Mouse (Mus musculus) embryo, embryonic 10 days (tissue): ENCODE data around the gene Fbxo2.

Experiments used
- DNase-seq: peaks from one replicate; pipeline ENCODE4 v3.0.0-alpha.2; 2015; ENCODE audit warnings: low spot score

Gene Fbxo2

DNA sequence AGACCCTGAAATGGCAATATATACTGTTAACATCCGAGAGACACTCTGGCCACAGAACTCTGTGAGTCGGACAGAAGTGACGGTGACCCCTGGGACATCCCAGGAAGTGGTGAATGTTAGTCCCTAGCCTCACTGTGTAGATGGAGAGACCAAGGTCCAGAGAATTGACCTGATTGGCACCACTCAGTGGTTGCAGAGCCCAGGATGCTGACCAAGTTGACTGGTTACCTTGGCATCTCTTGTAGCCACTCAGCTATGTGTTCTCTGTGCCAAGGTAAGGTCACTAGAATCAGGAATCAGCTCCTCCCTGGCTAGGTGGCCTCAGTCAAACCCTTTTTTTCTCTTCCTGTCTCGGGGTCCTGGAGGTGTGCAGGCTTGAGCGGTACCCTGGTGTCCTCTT is 16.7 kb upstream of the Fbxo2 start:
- no peak for DNase-seq

DNA sequence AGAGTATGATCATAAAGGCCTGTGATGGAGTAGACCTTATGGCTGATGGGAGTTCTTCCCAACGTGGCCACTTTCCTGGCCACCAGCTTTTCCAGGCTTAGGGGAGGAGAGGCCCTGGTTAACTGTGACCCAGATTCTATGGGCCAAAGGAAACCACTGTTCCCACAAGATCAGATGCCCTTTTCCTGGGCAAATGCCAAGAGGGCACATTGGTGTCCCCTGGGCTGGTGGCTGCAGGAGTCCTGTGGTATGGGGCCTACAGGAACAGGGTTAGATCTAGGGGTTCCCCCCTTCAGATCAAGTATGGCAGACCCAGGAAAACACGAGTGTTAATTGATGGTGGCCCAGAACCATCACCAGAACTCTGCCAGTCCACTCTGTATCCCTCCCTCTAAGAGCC is 12.7 kb upstream of the Fbxo2 start:
- no peak for DNase-seq

DNA sequence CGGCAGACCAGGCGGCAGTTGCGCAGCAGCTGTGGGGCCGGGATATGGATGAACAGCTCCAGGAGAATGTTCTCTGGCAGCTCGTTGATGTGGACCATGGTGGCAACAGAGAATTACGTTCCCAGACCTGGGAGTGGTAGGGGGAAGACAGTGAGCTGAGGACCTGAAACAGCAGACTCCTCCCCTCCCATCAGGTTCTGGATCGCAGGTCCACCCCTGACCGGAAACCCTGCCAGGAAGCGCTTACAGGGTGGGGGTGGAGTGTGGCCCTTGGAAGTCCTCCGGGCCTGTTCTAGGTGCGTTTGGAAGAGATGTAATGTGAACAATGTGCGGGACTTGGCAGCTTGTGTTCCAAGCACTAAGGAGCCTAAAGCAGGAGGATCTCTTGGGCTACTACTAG is 10.9 kb upstream of the Fbxo2 start:
- DNase-seq = no peak

DNA sequence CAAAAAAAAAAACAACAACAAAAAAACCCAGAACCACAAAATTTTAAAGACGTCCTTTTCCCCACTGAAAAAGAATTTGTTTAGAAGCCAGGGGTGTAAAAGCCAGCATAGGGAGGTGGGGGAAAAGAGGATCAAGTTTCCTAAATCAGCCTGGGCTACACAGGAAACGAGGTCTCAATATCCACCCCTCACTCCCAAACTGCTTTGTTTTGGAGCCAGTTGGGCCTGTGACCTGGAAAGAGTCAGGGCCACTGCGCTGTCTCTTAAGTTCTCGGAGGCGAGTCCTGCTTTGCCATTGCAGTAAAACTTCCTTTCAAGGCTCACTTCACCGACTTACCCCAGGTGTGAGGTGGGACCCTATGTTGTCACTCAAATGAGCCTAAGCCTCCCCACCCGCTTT is 10.2 kb upstream of the Fbxo2 start:
- DNase-seq = peak; percentile 38

DNA sequence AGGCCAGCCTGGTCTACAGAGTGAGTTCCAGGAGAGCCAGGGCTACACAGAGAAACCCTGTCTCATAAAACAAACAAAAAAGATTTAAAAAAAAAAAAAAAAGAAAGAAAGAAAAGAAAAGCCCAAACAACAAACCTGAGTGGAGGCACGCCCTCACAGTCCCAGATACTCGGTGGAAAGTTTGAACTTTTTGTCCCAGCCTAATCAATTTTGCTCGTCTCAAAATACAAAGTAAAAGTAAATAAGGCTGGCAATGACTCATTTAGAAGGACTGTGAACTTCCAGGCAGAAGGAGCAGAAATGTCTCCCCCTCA is 9.5 kb upstream of the Fbxo2 start:
- DNase-seq = no peak

DNA sequence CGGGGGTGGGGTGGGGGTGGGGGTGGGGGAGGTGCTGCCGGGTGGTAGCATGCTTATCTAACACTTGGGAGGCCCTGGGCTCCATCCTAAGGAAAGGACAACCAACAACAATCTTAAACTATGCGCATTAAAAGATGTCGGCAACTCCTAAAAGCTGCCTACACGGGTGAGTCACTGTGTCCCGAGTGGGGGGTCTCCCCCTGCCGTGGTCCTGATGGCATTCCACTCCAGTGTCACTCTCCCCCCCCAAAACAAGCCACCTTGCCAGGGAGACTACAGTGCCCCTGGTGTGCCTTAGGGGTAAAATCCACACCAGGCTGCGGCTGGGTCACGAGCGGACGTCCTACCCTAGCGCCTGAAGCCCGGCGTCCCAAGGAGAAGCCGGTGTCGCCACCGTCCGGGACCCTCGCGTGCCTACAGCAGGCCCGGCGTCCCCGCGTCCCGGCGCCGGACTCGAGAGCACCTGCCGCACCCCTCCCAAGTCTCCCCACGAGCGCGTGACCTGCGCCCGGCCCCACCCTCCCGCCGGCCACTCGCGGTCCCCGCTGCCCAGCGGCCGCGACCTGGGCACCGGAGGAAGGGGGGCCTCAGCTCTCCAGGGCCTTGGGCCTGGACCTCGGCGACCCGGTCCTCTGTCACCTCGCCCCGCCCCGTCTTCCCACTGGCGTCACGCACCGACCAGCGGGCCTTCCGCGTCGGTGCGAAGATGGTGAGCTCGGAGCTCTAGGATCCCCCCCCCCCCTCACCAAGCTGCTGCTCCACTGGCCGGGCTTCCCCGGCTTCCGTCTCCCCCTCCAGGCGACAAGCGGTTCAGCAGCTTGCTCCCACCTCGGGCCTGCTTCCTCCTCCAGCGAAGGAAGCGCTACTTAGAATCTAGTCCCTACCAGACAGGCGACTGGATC is 8.9 kb upstream of the Fbxo2 start, which contains the start of gene Fbxo6:
Gene Fbxo6 (minus strand): TSS at position 874 of the 902 bp plus-strand sequence.
- peak; percentile 89 for DNase-seq

DNA sequence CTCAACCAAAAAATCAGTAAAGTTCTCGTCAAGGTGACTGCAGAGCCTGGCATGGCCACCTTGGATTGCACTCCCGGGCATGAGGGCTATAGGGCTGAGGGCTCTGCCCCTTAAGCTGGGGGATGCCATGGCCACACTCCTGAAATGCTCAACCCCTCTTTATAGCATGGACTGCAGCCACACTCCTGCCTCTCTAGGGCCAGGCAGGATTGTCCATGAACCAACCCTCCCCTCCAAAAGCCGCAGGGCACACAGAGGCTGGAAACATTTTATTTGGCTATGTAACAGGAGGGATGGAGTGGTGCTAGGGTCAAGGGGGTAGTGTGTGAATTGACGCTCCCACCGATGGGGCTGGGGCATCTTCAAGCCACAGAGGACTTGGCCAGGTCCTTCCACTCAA is 7.9 kb upstream of the Fbxo2 start:
- DNase-seq = no peak

DNA sequence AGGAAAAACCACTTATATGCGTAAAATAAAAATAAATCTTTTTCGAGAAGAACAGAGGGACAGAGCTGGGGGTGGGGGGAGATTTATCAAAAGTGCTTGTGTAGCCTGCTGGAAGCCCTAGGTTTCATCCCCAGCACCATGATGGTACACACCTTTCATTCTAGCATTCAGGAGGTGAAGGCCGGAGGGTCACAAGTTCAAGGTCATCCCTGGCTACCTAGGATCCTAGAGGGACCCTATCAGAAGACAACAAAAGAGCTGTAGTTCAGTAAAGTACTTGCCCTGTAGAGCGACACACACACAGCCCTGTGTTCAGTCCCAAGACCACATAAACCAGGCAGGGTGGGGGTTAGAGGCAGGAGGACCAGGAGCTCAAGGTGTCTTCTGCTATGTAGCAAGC is 6.4 kb upstream of the Fbxo2 start:
- no peak for DNase-seq

DNA sequence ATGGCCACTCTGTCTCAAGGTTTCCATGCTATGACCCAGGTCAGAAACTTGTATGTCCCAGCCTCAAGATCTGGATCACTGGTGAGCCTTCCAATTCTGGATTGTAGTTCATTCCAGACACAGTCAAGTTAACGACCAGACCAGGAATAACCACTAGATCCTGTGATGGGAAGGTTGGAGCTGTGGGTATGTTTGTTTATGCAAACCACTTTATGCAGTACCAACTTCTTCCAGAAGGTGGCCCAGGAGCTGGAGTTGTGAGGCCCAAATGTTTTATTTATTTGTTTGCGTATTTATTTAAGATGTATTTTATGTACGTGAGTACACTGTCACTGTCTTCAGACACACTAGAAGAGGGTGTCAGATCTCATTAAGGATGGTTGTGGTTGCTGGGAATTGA is 5.4 kb upstream of the Fbxo2 start:
- DNase-seq = no peak

DNA sequence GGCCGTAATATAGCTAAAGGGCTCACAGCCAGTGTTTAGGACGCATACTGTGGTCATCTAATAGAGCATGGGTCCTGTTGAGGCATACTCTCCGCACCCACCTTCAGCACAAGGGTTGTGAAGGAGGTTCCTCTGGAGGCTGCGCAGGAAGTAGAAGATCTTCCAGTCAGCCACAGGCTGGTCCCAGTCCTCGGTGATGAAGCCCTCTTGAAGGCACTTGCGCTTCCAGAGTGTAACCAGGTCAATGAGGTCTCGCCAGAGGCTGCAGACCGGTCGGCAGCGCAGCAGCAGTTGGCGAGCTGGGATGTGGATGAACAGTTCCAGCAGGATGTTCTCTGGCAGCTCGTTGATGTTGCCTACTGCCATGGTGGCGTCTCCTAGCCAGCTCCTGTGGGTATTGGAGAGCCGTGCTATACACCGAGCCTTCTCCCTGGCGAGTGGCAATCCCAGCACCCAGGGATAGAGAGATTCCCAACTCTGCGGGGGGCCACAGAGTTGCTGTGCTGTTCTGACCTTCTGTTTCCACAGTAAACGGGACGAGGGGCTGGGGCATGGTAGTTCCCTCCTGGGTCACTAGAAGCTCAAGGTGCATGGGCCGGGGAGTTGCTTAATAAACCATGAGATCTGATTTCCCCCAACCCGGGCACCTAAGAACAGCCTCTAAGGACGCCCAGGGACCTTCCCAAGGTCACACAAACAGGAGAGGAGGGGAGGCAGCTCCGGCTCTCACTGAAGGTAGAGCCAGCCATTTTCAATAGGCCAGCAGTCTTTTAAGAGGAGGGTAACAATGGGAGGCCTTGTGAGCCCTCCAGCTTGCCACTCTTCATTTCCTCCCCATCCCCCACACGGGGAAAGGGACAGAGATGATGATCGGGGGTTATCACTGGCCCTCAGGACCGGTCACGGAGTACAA is 1.7 kb upstream of the Fbxo2 start:
- peak; percentile 65 for DNase-seq

DNA sequence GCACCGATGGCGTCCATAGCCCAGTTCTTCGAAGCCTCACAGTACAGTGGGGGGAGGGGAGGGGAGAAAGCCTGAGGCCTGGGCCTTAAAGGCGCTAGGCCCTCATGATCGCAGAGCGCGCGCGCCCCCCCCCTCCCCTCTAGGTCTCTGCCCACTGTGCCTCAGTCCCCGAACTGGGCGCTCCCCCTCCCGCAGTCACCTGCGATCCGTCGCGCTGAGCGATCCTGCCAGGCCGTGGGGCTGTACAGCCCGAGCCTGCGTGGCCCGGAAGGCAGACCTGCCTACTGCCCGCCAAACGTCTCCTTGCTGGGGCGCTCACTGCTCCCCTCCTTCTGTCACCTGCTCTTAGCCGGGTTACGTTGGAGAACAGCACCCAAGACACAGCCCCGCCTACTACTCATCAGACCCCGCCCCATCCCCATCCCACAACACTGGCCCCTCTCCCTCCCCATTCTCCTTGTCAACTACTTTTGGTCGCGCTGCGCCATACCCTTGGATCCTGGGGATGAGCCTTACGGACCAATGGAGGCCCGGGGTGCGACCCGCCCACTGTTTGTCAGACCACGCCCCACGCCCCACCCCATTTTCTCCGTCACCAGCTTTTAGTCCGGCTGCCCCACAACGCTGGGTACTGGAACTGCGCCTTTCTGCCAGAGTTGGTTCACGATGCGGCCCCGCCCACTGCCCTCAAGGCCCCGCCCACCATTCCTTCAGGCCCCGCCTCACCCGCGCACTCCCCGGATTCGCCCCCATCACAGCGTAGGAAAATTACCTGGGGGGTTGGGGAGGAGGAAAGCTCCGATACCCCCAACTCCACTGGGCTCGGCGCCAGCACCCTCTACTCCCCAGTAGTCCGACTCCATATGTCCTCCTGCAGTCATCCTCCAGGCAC is 631 bp upstream of the Fbxo2 start:
- peak; percentile 94 for DNase-seq

DNA sequence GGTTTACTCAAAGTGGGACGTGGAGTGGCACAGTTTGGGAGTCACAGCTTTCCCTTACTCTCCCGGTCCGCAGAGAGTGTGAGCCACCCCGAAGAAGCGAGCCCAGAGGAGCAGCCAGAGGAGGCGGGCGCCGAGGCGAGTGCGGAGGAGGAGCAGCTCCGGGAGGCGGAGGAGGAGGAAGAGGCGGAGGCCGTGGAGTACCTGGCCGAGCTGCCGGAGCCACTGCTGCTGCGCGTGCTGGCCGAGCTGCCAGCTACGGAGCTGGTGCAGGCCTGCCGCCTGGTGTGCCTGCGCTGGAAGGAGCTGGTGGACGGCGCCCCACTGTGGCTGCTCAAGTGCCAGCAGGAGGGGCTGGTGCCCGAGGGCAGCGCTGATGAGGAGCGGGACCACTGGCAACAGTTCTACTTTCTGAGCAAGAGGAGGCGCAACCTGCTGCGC is 3.6 kb downstream of the Fbxo2 start:
- DNase-seq = peak; percentile 88

DNA sequence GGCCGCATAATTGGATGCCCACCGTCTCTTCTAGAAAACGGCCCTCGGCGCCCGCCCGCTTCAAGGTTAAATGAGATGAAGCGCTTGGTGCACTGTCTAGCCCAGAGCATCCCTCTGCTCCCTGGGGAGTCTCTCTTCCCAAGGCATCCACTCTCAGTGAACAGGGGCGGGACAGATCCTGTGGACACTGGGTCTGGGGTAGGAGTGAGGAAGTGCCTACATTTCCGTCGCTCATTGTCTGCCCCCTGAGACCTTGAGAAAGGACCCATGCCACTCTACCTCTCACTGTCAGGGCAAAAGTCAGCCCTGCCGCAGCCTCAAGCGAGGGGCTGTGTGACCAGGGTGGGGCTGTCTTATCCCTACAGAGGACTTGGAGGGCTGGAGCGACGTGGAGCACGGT is 4.0 kb downstream of the Fbxo2 start:
- no peak for DNase-seq

DNA sequence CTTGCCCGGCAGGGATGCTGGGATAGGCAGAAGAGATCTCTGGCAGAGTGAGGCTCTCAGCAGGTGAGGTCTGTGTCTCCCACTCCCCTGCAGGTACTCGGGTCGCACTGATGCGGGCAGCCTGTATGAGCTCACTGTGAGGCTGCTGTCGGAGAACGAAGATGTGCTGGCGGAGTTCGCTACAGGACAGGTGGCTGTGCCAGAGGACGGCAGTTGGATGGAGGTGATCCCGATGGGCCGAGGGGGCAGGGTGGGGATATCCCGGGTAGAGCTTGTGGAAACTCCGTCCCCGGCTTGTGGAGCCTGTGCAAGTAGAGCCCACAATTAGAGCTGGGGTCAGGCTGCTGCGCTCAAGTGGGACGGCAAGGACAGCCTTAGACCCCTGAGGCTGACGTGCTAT is 5.1 kb downstream of the Fbxo2 start:
- no peak for DNase-seq

DNA sequence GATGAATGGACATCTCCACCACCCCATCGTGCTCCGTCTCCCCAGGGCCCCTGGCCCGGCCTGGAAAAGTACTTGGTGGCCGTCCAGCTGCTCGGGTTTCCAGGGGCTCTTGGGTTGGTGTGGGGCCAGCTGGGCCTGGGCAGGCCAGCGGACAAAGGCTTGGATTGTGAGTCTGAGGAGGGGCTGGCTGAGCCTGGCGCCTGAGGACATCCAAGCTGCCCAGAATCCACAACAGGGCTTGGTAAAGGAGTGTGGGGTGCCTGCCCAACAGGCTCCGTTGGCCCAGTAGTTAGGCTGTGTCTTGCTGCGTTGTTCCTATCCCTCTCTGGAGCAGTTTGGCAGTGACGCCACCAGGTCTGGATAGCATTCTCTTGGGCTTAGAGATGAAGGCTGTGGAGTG is 6.0 kb downstream of the Fbxo2 start:
- DNase-seq = peak; percentile 48

DNA sequence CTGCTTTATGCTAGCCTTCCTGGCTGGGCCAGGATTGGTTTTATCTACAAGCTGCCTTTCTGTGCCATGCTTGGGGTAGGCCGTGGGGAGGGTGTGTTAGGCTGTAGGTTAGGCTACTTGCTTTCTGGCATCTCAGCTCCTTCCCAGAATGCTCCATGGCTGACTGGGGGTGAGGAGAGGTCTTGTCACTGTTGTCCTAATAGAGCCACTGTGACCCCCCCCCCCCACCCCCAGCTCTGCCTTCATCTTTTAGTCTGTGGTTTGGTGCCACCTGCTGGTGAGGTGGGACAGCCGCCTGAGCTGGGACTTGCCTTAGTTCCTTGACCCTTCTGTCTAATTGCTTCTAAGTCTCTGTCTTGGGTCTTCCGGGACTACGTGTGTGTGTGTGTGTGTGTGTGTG is 6.6 kb downstream of the Fbxo2 start:
- peak; percentile 83 for DNase-seq

DNA sequence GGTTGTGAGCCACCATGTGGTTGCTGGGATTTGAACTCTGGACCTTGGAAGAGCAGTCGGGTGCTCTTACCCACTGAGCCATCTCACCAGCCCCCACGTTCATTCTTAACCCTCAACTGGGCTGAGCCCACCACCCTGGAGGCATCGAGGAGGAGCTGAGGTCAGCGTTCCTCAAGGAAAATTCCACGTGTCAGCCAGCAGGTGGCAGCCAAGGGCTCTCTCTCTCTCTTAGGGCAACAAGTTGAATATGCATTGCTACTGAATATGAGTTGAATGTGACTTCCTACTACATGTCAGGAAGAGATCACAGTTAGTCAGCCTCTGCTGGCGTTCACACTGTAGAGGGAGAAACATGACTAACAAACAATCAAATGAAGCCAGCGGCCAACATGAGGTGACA is 7.9 kb downstream of the Fbxo2 start:
- DNase-seq = peak; percentile 71

DNA sequence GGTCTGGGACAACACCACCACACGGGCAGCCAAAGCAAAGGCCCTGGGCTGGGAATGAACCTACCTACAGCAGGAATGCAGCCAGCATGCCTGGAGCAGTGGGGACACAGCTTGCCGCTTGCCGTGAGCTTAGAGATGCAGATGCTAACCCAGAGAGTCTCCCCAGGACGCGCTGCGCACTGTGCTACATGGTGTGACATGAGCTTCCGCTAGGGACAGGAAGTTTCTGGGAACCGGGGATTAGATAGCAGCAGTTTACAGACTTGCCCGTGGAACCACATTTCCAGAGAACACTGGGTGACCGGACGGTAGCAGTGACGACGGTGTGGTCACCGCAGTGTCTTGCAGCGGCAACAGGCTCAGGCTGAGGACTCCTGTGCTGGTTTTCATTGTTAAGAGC is 9.2 kb downstream of the Fbxo2 start:
- DNase-seq = no peak

DNA sequence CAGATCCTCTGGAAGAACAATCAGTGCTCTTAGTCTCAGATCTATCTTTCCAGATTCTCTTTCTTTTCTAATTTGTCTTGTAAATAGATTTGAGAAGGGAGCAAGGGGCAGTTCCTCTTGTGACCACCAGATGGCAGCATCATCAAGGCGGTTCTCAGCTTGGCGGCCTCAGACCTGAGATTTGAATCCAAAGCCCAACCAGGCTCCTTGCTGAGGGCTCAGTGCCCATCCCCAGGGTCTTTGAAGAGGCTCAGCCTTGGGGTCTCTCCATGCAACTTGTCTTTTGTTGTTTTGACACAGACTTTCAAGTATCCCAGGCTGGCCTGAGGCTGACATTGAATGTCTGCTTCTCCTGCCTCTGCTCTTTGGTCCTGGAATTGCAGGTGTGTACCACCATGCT is 10.4 kb downstream of the Fbxo2 start:
- DNase-seq = peak; percentile 81

DNA sequence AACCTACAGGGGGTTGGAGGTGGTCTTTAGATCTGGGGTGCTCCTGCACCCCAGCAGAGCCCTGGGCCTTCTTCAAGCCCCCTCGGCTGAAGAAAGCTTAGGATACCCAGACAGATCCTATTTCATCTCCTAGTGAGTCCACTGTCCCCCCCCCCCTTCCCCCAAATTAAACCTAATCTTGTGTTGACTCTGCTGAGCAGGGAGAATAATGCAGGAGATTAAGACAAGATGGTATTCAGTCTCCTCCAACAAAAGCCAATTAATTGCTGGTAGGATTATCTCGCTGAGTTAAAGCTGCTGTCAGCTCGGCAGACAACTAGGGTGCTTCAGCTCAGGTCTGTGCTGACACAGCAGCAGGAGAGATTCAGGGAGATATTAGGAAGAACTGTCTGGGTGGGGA is 10.8 kb downstream of the Fbxo2 start:
- DNase-seq = no peak

DNA sequence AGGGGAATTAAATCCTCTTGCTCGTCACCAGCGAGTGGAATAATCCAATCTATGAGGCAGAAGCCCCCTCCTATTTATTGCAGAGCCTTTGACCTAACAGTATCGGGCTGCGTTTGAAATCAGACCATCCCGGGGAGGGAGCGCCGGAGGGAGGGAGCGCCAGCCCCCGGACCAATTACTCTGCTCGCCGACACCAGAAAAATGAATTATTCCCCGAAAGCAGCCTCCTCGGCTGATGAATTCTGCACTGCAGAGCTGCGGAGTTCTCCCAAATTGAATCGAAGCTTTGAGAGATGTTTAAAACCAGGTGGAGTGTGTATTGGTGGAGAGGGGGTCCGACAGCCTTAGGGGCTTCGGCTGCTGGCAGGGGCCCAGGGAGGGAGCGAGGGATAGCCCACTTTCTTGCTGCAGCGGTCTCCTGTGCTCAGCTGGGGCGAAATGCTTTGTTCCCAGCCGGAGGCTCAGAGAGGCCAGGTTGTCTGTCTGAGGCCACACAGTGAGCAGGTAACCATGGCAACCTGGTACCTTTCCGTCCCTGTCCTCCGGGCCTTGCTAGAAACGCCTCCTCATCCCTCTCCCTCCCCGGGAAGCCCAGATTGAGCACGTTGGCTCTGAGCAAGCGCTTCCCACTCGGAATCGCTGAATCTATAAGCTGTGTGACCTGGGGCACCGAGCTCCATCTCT is 13.5 kb downstream of the Fbxo2 start:
- DNase-seq = peak; percentile 45

DNA sequence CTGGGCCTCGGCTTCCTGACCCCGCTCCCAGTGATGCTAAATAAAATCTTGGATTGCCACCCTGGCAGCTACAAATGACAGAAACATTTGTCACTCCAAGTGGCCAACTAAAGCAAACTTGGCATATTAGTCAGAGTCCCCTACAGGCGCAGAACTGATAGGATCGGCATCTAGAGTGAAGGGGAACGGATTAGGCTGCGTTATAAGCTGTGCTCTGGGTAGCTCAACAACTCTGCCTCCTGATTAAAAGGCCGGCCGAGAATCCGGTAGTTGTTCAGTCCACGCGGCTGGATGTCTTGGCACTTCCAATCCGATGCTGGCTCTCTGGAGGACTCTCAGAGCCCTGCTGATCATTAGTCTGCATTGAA is 14.1 kb downstream of the Fbxo2 start:
- no peak for DNase-seq
